Mouse (Mus musculus) ovary, postnatal 14 days (tissue): ENCODE data around the gene Tmem274.

Experiments
- DNase-seq: peaks from one replicate; pipeline ENCODE4 v3.0.0; 2022; ENCODE audit warnings: low spot score

The Tmem274 gene

GRCm38 (mm10) chr4:149484566-149484965, 7.4 kb downstream of the Tmem274 start:
- no peak for DNase-seq

- DNase-seq = peak; percentile 86
Observed at GRCm38 (mm10) chr4:149485053-149485824, 8.1 kb downstream of the Tmem274 start, which contains the start of the genes Nmnat1 and Lzic. Gene Nmnat1, minus strand, starts transcription at chr4:149485202. Gene Lzic, plus strand, starts transcription at chr4:149485229.

GRCm38 (mm10) chr4:149485825-149486206, 8.6 kb downstream of the Tmem274 start:
- DNase-seq = no peak

GRCm38 (mm10) chr4:149487729-149488128, 10.6 kb downstream of the Tmem274 start:
- DNase-seq = no peak

- no peak for DNase-seq
Observed at GRCm38 (mm10) chr4:149489415-149490240, 12.4 kb downstream of the Tmem274 start.

- no peak for DNase-seq
Observed at GRCm38 (mm10) chr4:149491151-149491550, 14.0 kb downstream of the Tmem274 start.

GRCm38 (mm10) chr4:149496612-149497011, 19.4 kb downstream of the Tmem274 start:
- no peak for DNase-seq

- DNase-seq = no peak
Observed at GRCm38 (mm10) chr4:149498901-149499300, 21.7 kb downstream of the Tmem274 start.

GRCm38 (mm10) chr4:149499790-149500189, 22.6 kb downstream of the Tmem274 start:
- DNase-seq = no peak

- no peak for DNase-seq
Observed at GRCm38 (mm10) chr4:149504363-149504762, 27.2 kb downstream of the Tmem274 start.

GRCm38 (mm10) chr4:149504858-149505257, 27.7 kb downstream of the Tmem274 start:
- no peak for DNase-seq

- DNase-seq = no peak
Observed at GRCm38 (mm10) chr4:149505261-149505967, 28.2 kb downstream of the Tmem274 start.

- DNase-seq = no peak
Observed at GRCm38 (mm10) chr4:149506904-149507303, 29.7 kb downstream of the Tmem274 start.

- DNase-seq = no peak
Observed at GRCm38 (mm10) chr4:149511221-149511646, 34.1 kb downstream of the Tmem274 start.

- no peak for DNase-seq
Observed at GRCm38 (mm10) chr4:149512072-149512471, 34.9 kb downstream of the Tmem274 start.

- DNase-seq = no peak
Observed at GRCm38 (mm10) chr4:149515706-149516105, 38.5 kb downstream of the Tmem274 start.

GRCm38 (mm10) chr4:149517868-149518340, 40.7 kb downstream of the Tmem274 start, which contains the start of gene Ctnnbip1:
Gene Ctnnbip1, plus strand, starts transcription at chr4:149518236.
- peak; percentile 97 for DNase-seq

- peak; percentile 17 for DNase-seq
Observed at GRCm38 (mm10) chr4:149518351-149519220, 41.4 kb downstream of the Tmem274 start.

GRCm38 (mm10) chr4:149521258-149521657, 44.1 kb downstream of the Tmem274 start:
- DNase-seq = no peak

- no peak for DNase-seq
Observed at GRCm38 (mm10) chr4:149523961-149524360, 46.8 kb downstream of the Tmem274 start.

GRCm38 (mm10) chr4:149525170-149525569, 48.0 kb downstream of the Tmem274 start:
- no peak for DNase-seq
